Mouse (Mus musculus) olfactory bulb, adult 2 months (tissue): ENCODE results near the gene Hmgcll1. TPM values are rescaled to one million over a fixed set of nuclear protein-coding genes. Genes with fewer than 3 reads are reported as not detected.

ENCODE experiments used
- H3K27ac ChIP-seq: fragments of 200-500 bp; 2 replicates; pipeline ENCODE4 v1.5.1; 2012; ENCODE audit warnings: low read depth, low read length; ENCODE audit not compliant: insufficient read depth
- H3K4me1 ChIP-seq: fragments of 200-500 bp; 2 replicates; pipeline ENCODE4 v1.6.1; 2012; ENCODE audit warnings: low read length; ENCODE audit not compliant: control insufficient read depth, insufficient read depth
- H3K4me3 ChIP-seq: fragments of 200-500 bp; 2 replicates; pipeline ENCODE4 v1.5.1; 2012; ENCODE audit warnings: mild to moderate bottlenecking, low read depth, low read length, moderate library complexity; ENCODE audit not compliant: insufficient read depth
- CTCF ChIP-seq: fragments of 200-500 bp; IDR thresholded peaks from 2 replicates; pipeline ENCODE4 v1.5.1; 2012; ENCODE audit warnings: low read depth, mild to moderate bottlenecking, low read length, moderate library complexity; ENCODE audit not compliant: insufficient read depth
- POLR2A ChIP-seq: fragments of 200-500 bp; IDR thresholded peaks from 2 replicates; pipeline ENCODE4 v1.6.1; 2012; ENCODE audit warnings: mild to moderate bottlenecking, low read depth, low read length, moderate library complexity; ENCODE audit not compliant: insufficient read depth
- WGBS: fragments of 180-500 bp; shearing (Covaris S2); methylation state at CpG from one replicate; pipeline ENCODE4 v1.1.7; 2018; 5-methylcytosine and 5-hydroxymethylcytosine counted together
- polyA plus RNA-seq: library from polyadenylated mRNA; stranded (reverse); fragments of >200 nt; gene quantifications from 2 replicates; pipeline ENCODE4 v1.2.4, GENCODE M21; 2012; ENCODE audit warnings: low replicate concordance; ENCODE audit not compliant: missing spikeins, insufficient read depth, insufficient read length

Gene Hmgcll1
- polyA plus RNA-seq: 256 TPM in 1 of 2 replicates, not detected in the other

DNA sequence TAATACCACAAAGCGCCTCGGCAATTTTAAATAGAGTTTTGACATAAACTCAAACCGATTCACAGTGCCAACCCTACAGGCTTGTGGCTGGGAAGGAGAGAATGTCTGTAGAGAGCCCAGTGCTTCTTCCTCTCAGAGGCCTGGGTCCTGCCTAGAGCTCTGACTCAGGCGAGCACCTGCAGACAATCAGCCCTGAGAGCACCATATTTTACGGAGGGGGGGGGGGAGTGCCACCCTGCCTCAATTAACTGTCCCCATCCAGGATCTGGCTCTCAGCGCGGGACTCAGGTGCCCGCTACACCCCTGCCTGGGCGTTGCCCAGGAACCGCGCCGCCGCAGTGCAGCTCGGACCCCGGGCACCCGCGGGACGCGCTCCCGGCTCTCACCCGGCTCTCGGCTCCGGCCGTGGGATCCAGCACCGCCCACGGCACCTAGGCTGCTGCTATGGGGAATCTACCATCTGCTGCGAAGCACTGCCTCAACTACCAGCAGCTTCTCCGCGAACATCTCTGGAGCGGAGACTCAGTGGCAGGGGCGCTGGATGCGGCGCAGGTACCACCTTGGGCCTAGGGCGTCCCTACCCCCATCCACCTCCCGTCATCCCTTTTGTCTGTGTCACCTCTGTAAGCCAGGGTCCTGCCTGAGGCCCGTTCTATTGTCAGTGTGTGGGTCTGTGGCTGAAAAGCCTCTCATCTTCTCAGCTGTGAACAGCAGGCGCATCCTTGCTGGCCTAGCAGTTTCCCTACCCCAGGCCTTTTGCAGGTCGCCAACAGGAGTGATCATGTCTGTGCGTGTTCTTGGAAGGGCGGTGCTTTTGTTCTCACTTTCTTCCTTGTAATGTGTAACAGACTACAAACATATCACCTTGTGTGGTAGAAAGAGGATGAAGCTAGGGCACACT lies at the start of gene Hmgcll1:
Hmgcll1 (plus strand) TSS at position 225 of the 901 bp plus-strand sequence.
- peak within 1 kb of the TSS; percentile 59 for H3K4me3 ChIP-seq
- TF ChIP-seq POLR2A (peak; percentile 30; the same call in 1 of the 2 replicates), CTCF (no peak)
- H3K27ac ChIP-seq: peak within 1 kb of the TSS; percentile 73
- 0 out of 2 replicates have a peak, but pooled peaks cover 3% of the 10 kb centered on the region for H3K4me1 ChIP-seq
- WGBS: 6% methylated on average over 40 of the region's 40 CpGs

DNA sequence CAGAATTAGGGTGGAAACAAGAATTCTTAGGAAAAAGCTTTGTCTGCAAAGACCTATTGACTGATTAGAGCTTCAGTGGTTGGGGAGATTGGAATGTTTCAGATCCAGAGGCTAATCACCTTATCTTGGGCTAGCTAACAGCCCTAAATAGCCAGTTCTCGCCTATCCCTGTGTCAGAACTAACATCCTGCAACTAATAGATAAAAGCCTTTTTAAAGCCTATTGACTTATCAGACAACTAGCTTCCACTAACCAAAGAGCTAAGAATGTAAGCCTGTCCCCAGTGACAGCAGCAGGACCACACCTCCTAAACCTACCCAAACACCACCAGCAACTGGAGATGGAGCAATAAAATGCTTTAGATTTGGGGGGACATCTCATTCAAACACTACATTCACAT lies 34.6 kb upstream of the Hmgcll1 start:
- TF ChIP-seq CTCF (no peak), POLR2A (no peak)
- Histone ChIP-seq H3K4me1 (no peaks in the 10 kb centered on the region), H3K27ac (no peak overlapping the region), H3K4me3 (no peak overlapping the region)
- WGBS: 70% methylated on average over 1 of the region's 1 CpGs

DNA sequence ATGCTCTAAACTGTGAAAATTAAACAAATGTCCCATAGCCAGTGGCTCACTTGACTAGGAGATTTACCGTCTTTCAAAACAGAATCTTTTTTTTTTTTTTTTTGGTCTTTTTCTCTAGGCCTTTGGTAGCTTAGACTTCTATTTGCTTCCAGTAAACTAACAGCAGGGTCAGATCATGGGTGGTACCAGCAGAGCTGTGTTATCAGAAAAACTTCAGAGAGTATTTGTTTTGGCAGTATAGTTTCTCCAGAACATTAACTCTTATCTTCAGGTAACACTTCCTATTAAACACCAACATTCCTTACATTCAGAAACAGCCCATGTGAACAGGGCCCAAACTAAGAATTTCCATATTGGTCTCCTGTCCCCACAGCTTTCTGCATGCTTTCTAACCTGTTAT lies 33.5 kb upstream of the Hmgcll1 start:
- TF ChIP-seq POLR2A: no peak
- TF ChIP-seq CTCF: no peak
- Histone ChIP-seq H3K4me3 (no peak overlapping the region), H3K27ac (no peak overlapping the region), H3K4me1 (no peaks in the 10 kb centered on the region)
- WGBS: 86% methylated on average over 1 of the region's 1 CpGs

DNA sequence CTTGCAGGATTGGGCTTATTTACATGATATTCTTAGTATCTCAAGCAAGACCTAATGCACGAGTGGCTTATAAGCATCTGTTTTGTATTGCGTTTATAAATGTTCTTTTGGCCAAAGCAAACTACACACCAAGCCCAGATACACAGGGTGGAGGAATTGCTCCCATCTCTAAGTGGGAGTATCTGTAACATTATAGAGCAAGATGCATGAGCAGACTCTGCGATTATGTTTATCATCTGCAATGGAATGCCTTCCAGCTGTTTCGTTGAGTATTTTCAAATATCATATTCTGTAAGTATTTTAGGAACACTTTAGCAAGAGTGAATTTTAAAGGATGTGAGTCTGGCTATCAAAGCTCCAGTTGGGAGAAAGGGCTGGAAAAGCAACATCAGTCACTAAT lies 25.2 kb upstream of the Hmgcll1 start:
- Histone ChIP-seq H3K27ac (no peak overlapping the region), H3K4me1 (no peaks in the 10 kb centered on the region), H3K4me3 (no peak overlapping the region)
- no peak for TF ChIP-seq POLR2A
- TF ChIP-seq CTCF: no peak
- 80% methylated on average over 4 of the region's 4 CpGs for WGBS

DNA sequence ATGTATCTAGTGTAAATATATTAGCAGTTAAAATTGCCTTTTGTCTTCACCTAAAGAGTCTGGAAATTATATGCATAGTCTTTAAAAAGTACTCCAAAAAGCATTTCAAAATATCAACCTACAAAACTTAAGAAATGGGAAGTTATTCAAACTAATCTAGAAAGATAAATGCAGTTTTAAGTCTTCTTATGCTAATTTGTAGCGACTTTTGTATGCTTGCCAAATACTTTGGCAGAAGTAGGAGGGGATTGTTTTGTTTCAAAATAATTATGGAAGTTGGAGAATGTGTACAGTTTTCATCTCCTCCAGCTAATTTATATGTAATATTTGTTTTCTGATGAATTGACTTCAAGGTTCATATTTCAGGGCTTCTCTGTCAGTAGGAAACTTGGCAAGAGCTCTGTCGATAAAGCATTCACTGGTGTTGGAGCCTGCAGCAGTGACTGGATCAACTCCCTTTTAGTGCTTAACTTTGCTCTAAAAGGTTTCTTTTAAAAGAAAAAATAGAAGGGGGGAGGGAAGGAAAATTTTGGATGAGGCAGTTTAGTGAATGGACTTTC lies 15.8 kb upstream of the Hmgcll1 start:
- 41% methylated on average over 2 of the region's 2 CpGs for WGBS
- Histone ChIP-seq H3K4me1 (no peaks in the 10 kb centered on the region), H3K4me3 (no peak overlapping the region), H3K27ac (no peak overlapping the region)
- TF ChIP-seq POLR2A: no peak

DNA sequence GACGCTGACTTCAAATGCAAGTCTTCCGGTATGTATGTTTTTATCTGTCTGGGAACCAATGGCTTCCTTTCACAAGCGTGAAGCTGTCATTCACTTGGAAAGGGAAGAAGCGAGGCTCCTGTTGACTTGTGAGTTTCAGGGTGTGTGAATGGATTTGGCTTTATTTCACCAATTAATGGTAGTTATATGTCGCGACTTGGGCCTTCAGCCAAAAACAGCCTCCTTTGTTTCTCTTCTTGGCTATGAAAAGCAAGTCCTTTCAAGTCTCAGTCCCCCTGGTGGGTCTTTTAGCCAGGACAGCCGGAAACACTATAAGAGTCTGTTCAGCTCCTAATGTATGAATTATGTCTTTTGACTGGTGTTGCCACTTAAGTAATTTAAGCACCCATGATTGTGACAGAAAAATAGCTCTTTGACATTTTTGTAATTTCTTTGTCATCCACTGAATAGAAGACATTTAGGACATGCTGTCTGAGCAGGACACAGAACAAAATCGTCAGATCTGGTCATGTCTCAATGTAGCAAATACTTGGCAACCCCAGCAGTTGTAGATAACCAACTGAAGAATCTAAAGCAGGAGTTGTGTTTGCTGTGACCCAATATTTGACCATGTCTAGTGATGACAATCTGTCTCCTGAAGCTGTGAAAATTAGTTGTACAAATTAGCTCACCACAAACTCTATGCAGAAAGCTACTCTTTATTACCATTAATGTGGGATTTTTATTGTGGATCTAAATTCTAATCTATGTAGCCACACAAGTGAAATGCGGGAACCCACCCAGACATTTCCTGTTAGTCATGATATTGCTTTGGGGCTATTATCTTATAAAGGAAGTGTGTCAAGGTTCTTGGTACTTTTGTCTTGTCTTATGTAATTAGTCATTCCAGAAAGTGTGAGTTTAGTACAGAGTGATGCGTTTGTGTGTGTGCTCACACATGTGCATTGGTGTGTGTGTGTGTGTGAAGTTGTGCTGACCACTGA lies 13.5 kb upstream of the Hmgcll1 start:
- no peak for TF ChIP-seq CTCF
- no peak for TF ChIP-seq POLR2A
- no peak overlapping the region for H3K4me3 ChIP-seq
- no peaks in the 10 kb centered on the region for H3K4me1 ChIP-seq
- WGBS: 52% methylated on average over 10 of the region's 10 CpGs
- H3K27ac ChIP-seq: no peak overlapping the region

DNA sequence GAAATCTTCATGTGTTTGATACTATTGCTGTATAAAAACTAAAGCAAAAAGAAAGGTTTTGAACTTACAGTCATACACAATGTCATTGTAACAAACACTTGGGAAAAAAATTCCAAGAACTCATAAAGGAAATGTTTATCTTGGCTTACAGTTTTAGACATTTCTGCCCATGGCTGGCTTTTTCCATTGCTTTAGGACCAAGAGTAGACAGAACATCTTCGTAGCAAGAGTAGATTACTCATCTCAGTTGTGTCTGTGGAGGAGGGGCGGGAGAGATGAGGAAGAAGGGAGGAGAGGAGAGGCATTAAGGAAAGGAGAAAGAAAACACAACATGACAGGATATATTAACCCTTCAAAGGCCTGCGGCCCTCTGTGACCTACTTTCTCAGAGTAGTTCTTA lies 11.6 kb upstream of the Hmgcll1 start:
- no peak for TF ChIP-seq CTCF
- no peak for TF ChIP-seq POLR2A
- Histone ChIP-seq H3K4me3 (no peak overlapping the region), H3K4me1 (no peaks in the 10 kb centered on the region), H3K27ac (no peak overlapping the region)
- WGBS: 77% methylated on average over 3 of the region's 3 CpGs

DNA sequence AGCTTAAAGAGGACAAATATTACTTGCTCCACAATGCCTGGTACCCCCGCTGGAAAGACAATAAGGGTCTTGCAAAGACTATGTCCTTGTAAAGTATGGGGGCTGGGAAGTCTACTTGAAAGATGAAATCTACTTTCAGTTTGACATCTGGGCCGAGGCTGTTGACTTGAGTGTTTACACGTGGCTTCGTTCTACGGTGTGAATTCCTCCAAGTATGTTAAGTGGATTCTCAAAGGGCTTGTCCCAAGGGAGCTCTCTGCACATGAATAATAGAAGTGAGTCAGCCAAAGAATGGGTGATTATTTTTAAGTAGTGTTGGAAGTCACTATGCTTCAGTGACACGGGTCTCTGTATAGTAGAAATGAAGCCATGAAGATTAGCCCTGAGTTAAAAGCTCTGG lies 11.0 kb upstream of the Hmgcll1 start:
- WGBS: 64% methylated on average over 6 of the region's 6 CpGs
- TF ChIP-seq CTCF: no peak
- no peak for TF ChIP-seq POLR2A
- no peaks in the 10 kb centered on the region for H3K4me1 ChIP-seq
- no peak overlapping the region for H3K27ac ChIP-seq
- H3K4me3 ChIP-seq: no peak overlapping the region
